Mouse (Mus musculus) hindbrain, embryonic 15.5 days (tissue): Measurements from ENCODE around the gene Rhbdd1. TPM values are rescaled to one million over a fixed set of nuclear protein-coding genes. Genes with fewer than 3 reads are reported as not detected.

ENCODE experiments used
- ATAC-seq: fragments of 200-750 bp; cut with Nextera tagmentation; 2 replicates; pipeline ENCODE4 v1.8.0; 2017; ENCODE audit warnings: low read depth, moderate number of reproducible peaks, moderate TSS enrichment; ENCODE audit not compliant: low FRiP score
- H3K27ac ChIP-seq: fragments of 300-500 bp; sonication (generic); replicated peaks from 2 replicates; pipeline ENCODE4 v1.5.1; 2015; ENCODE audit warnings: mild to moderate bottlenecking, inconsistent platforms
- H3K27me3 ChIP-seq: fragments of 300-500 bp; sonication (generic); 2 replicates; pipeline ENCODE4 v1.6.1; 2015; ENCODE audit warnings: control low read depth, inconsistent platforms
- H3K36me3 ChIP-seq: fragments of 300-500 bp; sonication (generic); 2 replicates; pipeline ENCODE4 v1.6.1; 2015; ENCODE audit warnings: control low read depth, inconsistent platforms
- H3K4me1 ChIP-seq: fragments of 300-500 bp; sonication (generic); replicated peaks from 2 replicates; pipeline ENCODE4 v1.6.1; 2015; ENCODE audit warnings: control low read depth, inconsistent platforms
- H3K4me2 ChIP-seq: fragments of 300-500 bp; sonication (generic); 2 replicates; pipeline ENCODE4 v1.6.1; 2015; ENCODE audit warnings: moderate library complexity, mild to moderate bottlenecking, inconsistent platforms
- H3K4me3 ChIP-seq: fragments of 300-500 bp; sonication (generic); 2 replicates; pipeline ENCODE4 v1.5.1; 2015; ENCODE audit warnings: mild to moderate bottlenecking, inconsistent platforms
- H3K9ac ChIP-seq: fragments of 300-500 bp; sonication (generic); 2 replicates; pipeline ENCODE4 v1.6.1; 2015; ENCODE audit warnings: inconsistent platforms
- H3K9me3 ChIP-seq: fragments of 300-500 bp; sonication (generic); 2 replicates; pipeline ENCODE4 v1.6.1; 2016; ENCODE audit warnings: control low read depth, inconsistent platforms
- WGBS: fragments of 180-500 bp; shearing (Covaris S2); methylation state at CpG from one replicate; pipeline ENCODE4 v1.1.7; 2015; 5-methylcytosine and 5-hydroxymethylcytosine counted together
- polyA plus RNA-seq: library from polyadenylated mRNA; unstranded; fragments of >200 nt; fragmentation: Nextera tagmentation; extraction: Ambion mirVana; gene quantifications from 2 replicates; pipeline ENCODE4 v1.2.1, GENCODE M21; 2015

Rhbdd1 gene
- polyA plus RNA-seq, 1 experiment from 2014 or later = 4.0 TPM

GRCm38 (mm10) chr1:82329954-82330247 is 13.6 kb downstream of the Rhbdd1 start:
- H3K27ac ChIP-seq = no peak overlapping the region
- no peaks in the 10 kb centered on the region for H3K9me3 ChIP-seq
- H3K4me1 ChIP-seq = no peaks in the 10 kb centered on the region
- no peak overlapping the region for H3K4me2 ChIP-seq
- ATAC-seq = no peak
- no peaks in the 10 kb centered on the region for H3K27me3 ChIP-seq
- H3K36me3 ChIP-seq = no peaks in the 10 kb centered on the region
- H3K4me3 ChIP-seq = no peak overlapping the region
- no peak overlapping the region for H3K9ac ChIP-seq

GRCm38 (mm10) chr1:82334506-82334905 is 18.3 kb downstream of the Rhbdd1 start:
- H3K4me2 ChIP-seq = no peak overlapping the region
- no peak for ATAC-seq
- H3K27ac ChIP-seq = no peak overlapping the region
- H3K27me3 ChIP-seq = no peaks in the 10 kb centered on the region
- H3K36me3 ChIP-seq = no peaks in the 10 kb centered on the region
- H3K9me3 ChIP-seq = no peaks in the 10 kb centered on the region
- WGBS = 86% methylated on average over 3 of the region's 3 CpGs
- no peak overlapping the region for H3K9ac ChIP-seq
- no peak overlapping the region for H3K4me3 ChIP-seq
- no peaks in the 10 kb centered on the region for H3K4me1 ChIP-seq

GRCm38 (mm10) chr1:82353089-82353488 is 36.8 kb downstream of the Rhbdd1 start:
- H3K4me1 ChIP-seq = no peaks in the 10 kb centered on the region
- no peak overlapping the region for H3K4me2 ChIP-seq
- no peaks in the 10 kb centered on the region for H3K36me3 ChIP-seq
- H3K27ac ChIP-seq = no peak overlapping the region
- no peak overlapping the region for H3K4me3 ChIP-seq
- WGBS = 88% methylated on average over 2 of the region's 2 CpGs
- H3K9me3 ChIP-seq = no peaks in the 10 kb centered on the region
- H3K27me3 ChIP-seq = no peaks in the 10 kb centered on the region
- no peak for ATAC-seq
- no peak overlapping the region for H3K9ac ChIP-seq

- WGBS = 60% methylated on average over 2 of the region's 2 CpGs
- H3K27me3 ChIP-seq = no peaks in the 10 kb centered on the region
- no peaks in the 10 kb centered on the region for H3K36me3 ChIP-seq
- no peak overlapping the region for H3K27ac ChIP-seq
- no peak for ATAC-seq
- H3K4me3 ChIP-seq = no peak overlapping the region
- no peak overlapping the region for H3K9ac ChIP-seq
- no peaks in the 10 kb centered on the region for H3K9me3 ChIP-seq
- H3K4me2 ChIP-seq = no peak overlapping the region
- H3K4me1 ChIP-seq = 0 out of 2 replicates have a peak, but pooled peaks cover 2% of the 10 kb centered on the region
These were observed 37.5 kb downstream of the Rhbdd1 start for GRCm38 (mm10) chr1:82353755-82354154.

- peak overlapping the region; percentile 45 for H3K4me2 ChIP-seq
- H3K9ac ChIP-seq = no peak overlapping the region
- no peaks in the 10 kb centered on the region for H3K27me3 ChIP-seq
- H3K4me1 ChIP-seq = 0 out of 2 replicates have a peak, but pooled peaks cover 6% of the 10 kb centered on the region
- 0 out of 2 replicates have a peak overlapping the region, but pooled peaks have one; percentile 2 for H3K4me3 ChIP-seq
- H3K9me3 ChIP-seq = no peaks in the 10 kb centered on the region
- WGBS = 47% methylated on average over 20 of the region's 20 CpGs
- ATAC-seq = peak; percentile 63
- H3K27ac ChIP-seq = peak overlapping the region; percentile 34; the same call in 1 of the 2 replicates
- no peaks in the 10 kb centered on the region for H3K36me3 ChIP-seq
These were observed 42.8 kb downstream of the Rhbdd1 start for GRCm38 (mm10) chr1:82358871-82359647.

GRCm38 (mm10) chr1:82359648-82360026 is 43.4 kb downstream of the Rhbdd1 start:
- H3K27me3 ChIP-seq = no peaks in the 10 kb centered on the region
- H3K27ac ChIP-seq = no peak overlapping the region
- H3K36me3 ChIP-seq = no peaks in the 10 kb centered on the region
- no peaks in the 10 kb centered on the region for H3K9me3 ChIP-seq
- H3K9ac ChIP-seq = no peak overlapping the region
- 85% methylated on average over 1 of the region's 1 CpGs for WGBS
- no peak overlapping the region for H3K4me3 ChIP-seq
- ATAC-seq = no peak
- H3K4me2 ChIP-seq = no peak overlapping the region
- H3K4me1 ChIP-seq = 0 out of 2 replicates have a peak, but pooled peaks cover 6% of the 10 kb centered on the region

- no peaks in the 10 kb centered on the region for H3K36me3 ChIP-seq
- no peaks in the 10 kb centered on the region for H3K9me3 ChIP-seq
- no peaks in the 10 kb centered on the region for H3K27me3 ChIP-seq
- H3K4me1 ChIP-seq = 0 out of 2 replicates have a peak, but pooled peaks cover 6% of the 10 kb centered on the region
- no peak overlapping the region for H3K4me3 ChIP-seq
- no peak overlapping the region for H3K4me2 ChIP-seq
- H3K9ac ChIP-seq = no peak overlapping the region
- 79% methylated on average over 4 of the region's 4 CpGs for WGBS
- H3K27ac ChIP-seq = no peak overlapping the region
- no peak for ATAC-seq
These were observed 45.0 kb downstream of the Rhbdd1 start for GRCm38 (mm10) chr1:82361240-82361639.

GRCm38 (mm10) chr1:82362165-82362564 is 45.9 kb downstream of the Rhbdd1 start:
- Histone ChIP-seq H3K4me2 (no peak overlapping the region), H3K9ac (no peak overlapping the region), H3K36me3 (no peaks in the 10 kb centered on the region), H3K4me1 (0 out of 2 replicates have a peak, but pooled peaks cover 6% of the 10 kb centered on the region), H3K4me3 (no peak overlapping the region), H3K9me3 (no peaks in the 10 kb centered on the region), H3K27me3 (no peaks in the 10 kb centered on the region), H3K27ac (no peak overlapping the region)
- WGBS = 91% methylated on average over 6 of the region's 6 CpGs
- ATAC-seq = no peak

- Histone ChIP-seq H3K4me3 (no peak overlapping the region), H3K4me2 (no peak overlapping the region), H3K9ac (no peak overlapping the region), H3K4me1 (0 out of 2 replicates have a peak, but pooled peaks cover 3% of the 10 kb centered on the region), H3K27me3 (no peaks in the 10 kb centered on the region), H3K27ac (no peak overlapping the region), H3K9me3 (no peaks in the 10 kb centered on the region), H3K36me3 (no peaks in the 10 kb centered on the region)
- WGBS = 48% methylated on average over 7 of the region's 7 CpGs
- peak; percentile 43; the same call in 1 of the 2 replicates for ATAC-seq
These were observed 47.8 kb downstream of the Rhbdd1 start for GRCm38 (mm10) chr1:82364047-82364446.

GRCm38 (mm10) chr1:82364468-82364867 is 48.2 kb downstream of the Rhbdd1 start:
- no peak overlapping the region for H3K27ac ChIP-seq
- H3K9ac ChIP-seq = no peak overlapping the region
- H3K4me1 ChIP-seq = no peaks in the 10 kb centered on the region
- no peak overlapping the region for H3K4me2 ChIP-seq
- ATAC-seq = no peak
- WGBS = 51% methylated on average over 6 of the region's 6 CpGs
- H3K9me3 ChIP-seq = no peaks in the 10 kb centered on the region
- H3K27me3 ChIP-seq = no peaks in the 10 kb centered on the region
- no peak overlapping the region for H3K4me3 ChIP-seq
- H3K36me3 ChIP-seq = no peaks in the 10 kb centered on the region

GRCm38 (mm10) chr1:82371636-82372428 is 55.6 kb downstream of the Rhbdd1 start:
- Histone ChIP-seq H3K36me3 (no peaks in the 10 kb centered on the region), H3K4me3 (no peak overlapping the region), H3K27me3 (no peaks in the 10 kb centered on the region), H3K27ac (no peak overlapping the region), H3K9me3 (no peaks in the 10 kb centered on the region), H3K4me1 (no peaks in the 10 kb centered on the region), H3K4me2 (no peak overlapping the region), H3K9ac (no peak overlapping the region)
- WGBS = 83% methylated on average over 5 of the region's 5 CpGs
- no peak for ATAC-seq

GRCm38 (mm10) chr1:82373924-82374323 is 57.7 kb downstream of the Rhbdd1 start:
- WGBS = 97% methylated on average over 8 of the region's 8 CpGs
- H3K36me3 ChIP-seq = no peaks in the 10 kb centered on the region
- H3K27me3 ChIP-seq = no peaks in the 10 kb centered on the region
- H3K4me1 ChIP-seq = no peaks in the 10 kb centered on the region
- H3K9me3 ChIP-seq = no peaks in the 10 kb centered on the region
- H3K9ac ChIP-seq = no peak overlapping the region
- H3K4me3 ChIP-seq = no peak overlapping the region
- H3K4me2 ChIP-seq = no peak overlapping the region
- no peak for ATAC-seq
- H3K27ac ChIP-seq = no peak overlapping the region
